Mouse (Mus musculus): ENCODE measurements around the gene Ddah1.
A peak's percentile ranks its signal among the peaks of the same experiment; 100 is the strongest.

DNA sequence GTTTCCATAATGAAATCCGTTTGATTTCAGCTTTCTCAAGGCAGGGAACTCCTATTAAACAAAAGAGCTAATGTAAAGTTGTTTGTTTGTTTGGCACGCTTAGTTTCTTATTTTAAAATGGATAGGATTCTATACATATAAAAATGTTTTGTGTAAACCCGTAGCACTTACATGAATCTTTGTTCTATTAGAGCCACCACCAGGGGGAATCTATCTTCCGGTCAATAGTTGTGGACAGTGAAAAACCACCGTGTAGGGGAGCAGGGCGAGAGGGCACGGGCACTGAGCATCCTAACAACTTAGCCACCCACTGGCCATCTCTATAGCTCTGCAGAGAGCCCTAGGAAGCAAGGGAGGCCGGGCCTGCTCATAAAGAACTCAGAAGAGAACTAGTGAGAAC is 33.4 kb upstream of the Ddah1 start:
- TF ChIP-seq CTCF (IDR thresholded peaks at IDR 0.05) (peak; percentile 55), EP300 (IDR thresholded peaks at IDR 0.05; ENCODE audit: insufficient read depth, low read depth, low read length) (no peak), POLR2A (IDR thresholded peaks at IDR 0.05; ENCODE audit: insufficient read depth, low read depth, low read length) (no peak)
